Comparison of ENCODE assay signal across 9 mouse cellular contexts in genomic region chrX:11139971-11140421, GRCm38 (mm10).
A peak's percentile ranks its signal among the peaks of the same experiment; 100 is the strongest.
DNase-seq lines count a peak whose midpoint lies in the region; ATAC-seq and TF ChIP-seq lines count a peak whose summit lies in the region.
"Had no signal": no experiment of that assay in that cellular context is flagged by ENCODE, and none has a peak within 500 bp of the region (broad histone marks: within the 10 kb centered on the region; RNA-seq: fewer than 3 reads in every experiment).

No protein-coding gene starts in this region.

- whole genome bisulfite sequencing in liver, embryonic 12.5 days (ENCODE audit: insufficient replicate concordance), result 57% methylated on average over 8 of the region's 8 CpGs
- 48% methylated on average over 8 of the region's 8 CpGs for WGBS in limb, embryonic 14.5 days

- H3K27ac ChIP-seq in liver, embryonic 12.5 days, result no peak overlapping the region
- no peak overlapping the region for H3K27ac ChIP-seq in limb, embryonic 14.5 days (replicated peaks; ENCODE audit: low read depth, low read length)
- H3K27ac ChIP-seq: neural tube, embryonic 13.5 days had no signal

- no peak overlapping the region for H3K9ac ChIP-seq in liver, embryonic 12.5 days
- H3K9ac ChIP-seq in limb, embryonic 14.5 days (ENCODE audit: low read depth, low read length, severe bottlenecking), result no peak overlapping the region
- H3K9ac ChIP-seq: neural tube, embryonic 13.5 days had no signal

- no peak overlapping the region for H3K4me3 ChIP-seq in liver, embryonic 12.5 days
- no peak overlapping the region for H3K4me3 ChIP-seq in limb, embryonic 14.5 days (replicated peaks; ENCODE audit: low read length)
- H3K4me3 ChIP-seq: neural tube, embryonic 13.5 days had no signal

- no peak for ATAC-seq in liver, embryonic 12.5 days
- ATAC-seq in limb, embryonic 14.5 days (ENCODE audit: low FRiP score, low read depth), result no peak

- no peaks in the 10 kb centered on the region for H3K36me3 ChIP-seq in liver, embryonic 12.5 days
- H3K36me3 ChIP-seq in limb, embryonic 14.5 days (ENCODE audit: control insufficient read depth, insufficient read depth, low read length), result no peaks in the 10 kb centered on the region
- H3K36me3 ChIP-seq: neural tube, embryonic 13.5 days had no signal

- DNase-seq in liver, result peak; percentile 22
- peak; percentile 60 to 64 for DNase-seq in adrenal gland, postnatal 36 days
- DNase-seq in gastrocnemius, postnatal 36 days, result peak; percentile 37 to 54
- DNase-seq in limb, embryonic 14.5 days (ENCODE audit: low spot score), result peak; percentile 40
- DNase-seq in spleen, postnatal 10 days (ENCODE audit: low spot score in 2 of 2), result no peak
- DNase-seq in layer of hippocampus, adult 9-10 months (ENCODE audit: low spot score), result no peak
- no peak for DNase-seq in layer of hippocampus, postnatal 36 days

- H3K4me1 ChIP-seq in liver, embryonic 12.5 days, result no peaks in the 10 kb centered on the region
- H3K4me1 ChIP-seq in limb, embryonic 14.5 days (ENCODE audit: control insufficient read depth, insufficient read depth, low read length), result peaks cover 5% of the 10 kb centered on the region; the same call in 1 of the 2 replicates
- H3K4me1 ChIP-seq: neural tube, embryonic 13.5 days had no signal

- intact Hi-C loops in gastrocnemius, postnatal 36 days (cut with DNase I), result no loop called here

- no peak overlapping the region for H3K4me2 ChIP-seq in liver, embryonic 12.5 days
- no peak overlapping the region for H3K4me2 ChIP-seq in limb, embryonic 14.5 days (replicated peaks; ENCODE audit: low read depth, low read length, severe bottlenecking)
- H3K4me2 ChIP-seq: neural tube, embryonic 13.5 days had no signal

- TF ChIP-seq POLR2A in limb, embryonic 14.5 days (IDR thresholded peaks at IDR 0.05; ENCODE audit: borderline replicate concordance, extremely low read depth, insufficient read depth, insufficient read length), result no peak

- H3K27me3 ChIP-seq in liver, embryonic 12.5 days (replicated peaks), result no peaks in the 10 kb centered on the region
- no peaks in the 10 kb centered on the region for H3K27me3 ChIP-seq in limb, embryonic 14.5 days (ENCODE audit: control insufficient read depth, insufficient read depth, low read length)
- H3K27me3 ChIP-seq: neural tube, embryonic 13.5 days had no signal

- H3K9me3 ChIP-seq in liver, embryonic 12.5 days (replicated peaks), result no peaks in the 10 kb centered on the region
- H3K9me3 ChIP-seq in limb, embryonic 14.5 days (ENCODE audit: control insufficient read depth, low read length), result no peaks in the 10 kb centered on the region
- H3K9me3 ChIP-seq: neural tube, embryonic 13.5 days had no signal

Comparison
In these comparisons a context has a peak if more than half of its experiments do, and no peak if none do; other contexts are left out.
1. DNase-seq: peak in liver (single experiment), adrenal gland, postnatal 36 days (2 of 2), gastrocnemius, postnatal 36 days (2 of 2) and limb, embryonic 14.5 days (single experiment); none in spleen, postnatal 10 days (0 of 2), layer of hippocampus, adult 9-10 months (single experiment) and layer of hippocampus, postnatal 36 days (0 of 2).